Mouse (Mus musculus) ES-Bruce4 (cell line): ENCODE results near the gene Clic5. TPM values are rescaled to one million over a fixed set of nuclear protein-coding genes. Genes with fewer than 3 reads are reported as not detected.

Experiments
- H3K27ac ChIP-seq: 2 replicates; pipeline ENCODE4 v1.5.1; 2012; ENCODE audit warnings: low read length, inconsistent platforms; ENCODE audit not compliant: insufficient read depth
- H3K27me3 ChIP-seq: 2 replicates; pipeline ENCODE4 v1.6.1; 2012; ENCODE audit warnings: mild to moderate bottlenecking, low read length, inconsistent platforms; ENCODE audit not compliant: control insufficient read depth, poor library complexity, insufficient read depth, severe bottlenecking
- H3K36me3 ChIP-seq: 2 replicates; pipeline ENCODE4 v1.6.1; 2012; ENCODE audit warnings: inconsistent platforms, mild to moderate bottlenecking, low read length, moderate library complexity; ENCODE audit not compliant: control insufficient read depth, poor library complexity, insufficient read depth, severe bottlenecking
- H3K4me1 ChIP-seq: one replicate; pipeline ENCODE4 v1.8.1; 2011; ENCODE audit warnings: low read length; ENCODE audit not compliant: control insufficient read depth, insufficient read depth
- H3K4me3 ChIP-seq: 2 replicates; pipeline ENCODE4 v1.5.1; 2011; ENCODE audit warnings: low read depth, mild to moderate bottlenecking, low read length
- H3K9ac ChIP-seq: 2 replicates; pipeline ENCODE4 v1.6.1; 2012; ENCODE audit warnings: low read depth, mild to moderate bottlenecking, inconsistent platforms; ENCODE audit not compliant: poor library complexity, severe bottlenecking
- H3K9me3 ChIP-seq: replicated peaks from 2 replicates; pipeline ENCODE4 v1.6.1; 2012; ENCODE audit warnings: mild to moderate bottlenecking, low read length, inconsistent platforms; ENCODE audit not compliant: control insufficient read depth, poor library complexity, insufficient read depth, severe bottlenecking
- CTCF ChIP-seq: IDR thresholded peaks from one replicate; pipeline ENCODE4 v1.8.1; 2011; ENCODE audit warnings: low read depth, low read length
- EP300 ChIP-seq: IDR thresholded peaks from 2 replicates; pipeline ENCODE4 v1.6.1; 2011; ENCODE audit warnings: low read depth, low read length; ENCODE audit not compliant: insufficient read depth
- POLR2A ChIP-seq: IDR thresholded peaks from one replicate; pipeline ENCODE4 v1.8.1; 2011; ENCODE audit warnings: low read length; ENCODE audit not compliant: insufficient read depth
- polyA plus RNA-seq: library from polyadenylated mRNA; stranded (reverse); fragments of >200 nt; gene quantifications from 2 replicates; pipeline ENCODE4 v1.2.4, GENCODE M21; 2011; ENCODE audit warnings: low read depth; ENCODE audit not compliant: missing spikeins, insufficient read depth, insufficient read length

The Clic5 gene
- polyA plus RNA-seq, 1 experiment = 6.0 TPM

GRCm38 (mm10) chr17:44244096-44244495, 55.7 kb downstream of the Clic5 start:
- TF ChIP-seq EP300 (no peak; the same call in 1 of the 2 replicates), POLR2A (no peak)
- no peak overlapping the region for H3K27ac ChIP-seq
- H3K9me3 ChIP-seq = no peaks in the 10 kb centered on the region
- H3K9ac ChIP-seq = no peak overlapping the region
- H3K4me3 ChIP-seq = no peak overlapping the region
- H3K36me3 ChIP-seq = no peaks in the 10 kb centered on the region
- peaks cover 2% of the 10 kb centered on the region; the same call in 1 of the 2 replicates for H3K27me3 ChIP-seq
- no peaks in the 10 kb centered on the region for H3K4me1 ChIP-seq

GRCm38 (mm10) chr17:44244625-44245024, 56.2 kb downstream of the Clic5 start:
- Histone ChIP-seq H3K27ac (no peak overlapping the region), H3K36me3 (no peaks in the 10 kb centered on the region), H3K4me3 (no peak overlapping the region), H3K4me1 (no peaks in the 10 kb centered on the region), H3K9ac (no peak overlapping the region), H3K9me3 (no peaks in the 10 kb centered on the region), H3K27me3 (peaks cover 2% of the 10 kb centered on the region; the same call in 1 of the 2 replicates)
- peak; percentile 10 for TF ChIP-seq CTCF
- TF ChIP-seq POLR2A = no peak
- TF ChIP-seq EP300 = no peak

- Histone ChIP-seq H3K27me3 (peaks cover 2% of the 10 kb centered on the region; the same call in 1 of the 2 replicates), H3K27ac (no peak overlapping the region), H3K4me1 (no peaks in the 10 kb centered on the region), H3K4me3 (no peak overlapping the region), H3K9ac (no peak overlapping the region), H3K36me3 (no peaks in the 10 kb centered on the region), H3K9me3 (0 out of 2 replicates have a peak, but pooled peaks cover 2% of the 10 kb centered on the region)
- TF ChIP-seq POLR2A (no peak), CTCF (no peak), EP300 (no peak)
These were observed 57.8 kb downstream of the Clic5 start for GRCm38 (mm10) chr17:44246153-44246700.

GRCm38 (mm10) chr17:44249544-44249943, 61.2 kb downstream of the Clic5 start:
- Histone ChIP-seq H3K27me3 (peaks cover 2% of the 10 kb centered on the region; the same call in 1 of the 2 replicates), H3K36me3 (no peaks in the 10 kb centered on the region), H3K27ac (no peak overlapping the region), H3K9me3 (0 out of 2 replicates have a peak, but pooled peaks cover 2% of the 10 kb centered on the region), H3K9ac (no peak overlapping the region), H3K4me1 (no peaks in the 10 kb centered on the region), H3K4me3 (no peak overlapping the region)
- TF ChIP-seq POLR2A = no peak
- no peak for TF ChIP-seq EP300
- TF ChIP-seq CTCF = no peak

GRCm38 (mm10) chr17:44252653-44253052, 64.3 kb downstream of the Clic5 start:
- Histone ChIP-seq H3K4me1 (no peaks in the 10 kb centered on the region), H3K27ac (no peak overlapping the region), H3K27me3 (peaks cover 2% of the 10 kb centered on the region; the same call in 1 of the 2 replicates), H3K4me3 (no peak overlapping the region), H3K36me3 (no peaks in the 10 kb centered on the region), H3K9me3 (0 out of 2 replicates have a peak, but pooled peaks cover 2% of the 10 kb centered on the region), H3K9ac (no peak overlapping the region)
- TF ChIP-seq POLR2A (no peak), EP300 (no peak), CTCF (no peak)

GRCm38 (mm10) chr17:44254698-44255097, 66.3 kb downstream of the Clic5 start:
- 0 out of 2 replicates have a peak, but pooled peaks cover 2% of the 10 kb centered on the region for H3K9me3 ChIP-seq
- no peaks in the 10 kb centered on the region; the same call in 1 of the 2 replicates for H3K27me3 ChIP-seq
- no peaks in the 10 kb centered on the region for H3K4me1 ChIP-seq
- H3K9ac ChIP-seq = no peak overlapping the region
- H3K27ac ChIP-seq = no peak overlapping the region
- TF ChIP-seq EP300 (no peak), CTCF (no peak), POLR2A (no peak)
- H3K4me3 ChIP-seq = no peak overlapping the region
- H3K36me3 ChIP-seq = no peaks in the 10 kb centered on the region
